Mouse (Mus musculus) embryonic fibroblast, embryonic 13.5 days (primary cell): ENCODE results near the gene Oprm1. TPM values are rescaled to one million over a fixed set of nuclear protein-coding genes. Genes with fewer than 3 reads are reported as not detected.

Experiments
- H3K27ac ChIP-seq: 2 replicates; pipeline ENCODE4 v1.5.1; 2012; ENCODE audit warnings: low read length, control low read depth, inconsistent platforms; ENCODE audit not compliant: insufficient read depth
- H3K4me1 ChIP-seq: 2 replicates; pipeline ENCODE4 v1.6.1; 2011; ENCODE audit warnings: low read length; ENCODE audit not compliant: control insufficient read depth, insufficient read depth
- H3K4me3 ChIP-seq: 2 replicates; pipeline ENCODE4 v1.5.1; 2011; ENCODE audit warnings: mild to moderate bottlenecking, control low read depth, low read length; ENCODE audit not compliant: insufficient read depth
- CTCF ChIP-seq: IDR thresholded peaks from 2 replicates; pipeline ENCODE4 v1.5.1; 2011; ENCODE audit warnings: mild to moderate bottlenecking, control low read depth, low read length, moderate library complexity, borderline replicate concordance; ENCODE audit not compliant: insufficient read depth
- POLR2A ChIP-seq: IDR thresholded peaks from 2 replicates; pipeline ENCODE4 v1.6.1; 2011; ENCODE audit warnings: low read depth, mild to moderate bottlenecking, control low read depth, low read length, moderate library complexity
- polyA plus RNA-seq: library from polyadenylated mRNA; stranded (reverse); fragments of >200 nt; gene quantifications from 2 replicates; pipeline ENCODE4 v1.2.4, GENCODE M21; 2011; ENCODE audit warnings: low read depth; ENCODE audit not compliant: missing spikeins, insufficient read length

Oprm1 gene
- polyA plus RNA-seq, 1 experiment, result not detected

- Histone ChIP-seq H3K27ac (no peak overlapping the region), H3K4me3 (no peak overlapping the region), H3K4me1 (no peaks in the 10 kb centered on the region)
- TF ChIP-seq POLR2A (no peak), CTCF (no peak)
Observed at GRCm38 (mm10) chr10:7033459-7033858, 275.2 kb downstream of the Oprm1 start.

GRCm38 (mm10) chr10:7035547-7035946 lies 277.2 kb downstream of the Oprm1 start:
- Histone ChIP-seq H3K4me3 (no peak overlapping the region), H3K27ac (no peak overlapping the region), H3K4me1 (no peaks in the 10 kb centered on the region)
- TF ChIP-seq CTCF (no peak), POLR2A (no peak)

GRCm38 (mm10) chr10:7037194-7037593 lies 278.9 kb downstream of the Oprm1 start:
- Histone ChIP-seq H3K27ac (no peak overlapping the region), H3K4me1 (no peaks in the 10 kb centered on the region), H3K4me3 (no peak overlapping the region)
- TF ChIP-seq POLR2A, result no peak

DNA sequence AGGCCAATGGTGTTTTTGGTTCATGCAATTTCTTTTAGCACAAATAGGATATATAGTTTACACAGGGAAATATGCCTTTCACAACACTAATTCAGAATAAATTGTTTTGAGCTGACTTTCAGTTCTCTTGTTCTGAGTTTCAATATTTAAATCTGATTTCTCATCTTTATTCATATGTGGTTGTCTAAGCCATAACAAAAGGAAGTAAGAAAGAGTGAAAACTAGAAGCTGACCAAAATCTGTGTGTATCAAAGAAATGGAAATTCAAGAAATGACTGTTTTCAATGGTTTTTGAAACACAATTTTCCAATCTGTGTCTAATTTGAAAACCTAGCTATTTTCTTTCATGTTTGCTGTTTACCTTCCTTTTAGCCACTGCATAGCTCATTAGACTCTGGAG lies 282.7 kb downstream of the Oprm1 start:
- TF ChIP-seq POLR2A (no peak), CTCF (no peak)
- no peak overlapping the region for H3K27ac ChIP-seq
- no peak overlapping the region for H3K4me3 ChIP-seq
- H3K4me1 ChIP-seq, result no peaks in the 10 kb centered on the region

DNA sequence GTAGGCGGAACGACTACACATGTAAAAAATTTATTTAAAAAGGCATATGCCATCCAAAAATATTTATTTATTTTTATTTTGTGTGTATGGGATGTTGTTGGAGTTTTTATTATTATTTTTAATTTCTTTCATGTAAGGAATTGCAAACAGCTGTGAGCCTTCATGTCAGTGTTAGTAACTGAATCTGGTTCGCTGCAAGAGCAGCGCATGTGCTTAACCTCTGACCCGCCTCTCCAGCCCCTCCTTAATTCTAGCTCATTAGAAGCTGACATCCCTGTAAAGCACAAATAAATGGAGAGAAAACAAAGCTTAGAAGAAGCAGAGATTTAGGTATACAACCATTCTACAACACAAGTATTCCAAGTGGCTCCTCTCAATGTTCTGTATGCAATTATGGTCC lies 285.6 kb downstream of the Oprm1 start:
- Histone ChIP-seq H3K27ac (no peak overlapping the region), H3K4me1 (no peaks in the 10 kb centered on the region), H3K4me3 (no peak overlapping the region)
- TF ChIP-seq CTCF (no peak), POLR2A (no peak)

DNA sequence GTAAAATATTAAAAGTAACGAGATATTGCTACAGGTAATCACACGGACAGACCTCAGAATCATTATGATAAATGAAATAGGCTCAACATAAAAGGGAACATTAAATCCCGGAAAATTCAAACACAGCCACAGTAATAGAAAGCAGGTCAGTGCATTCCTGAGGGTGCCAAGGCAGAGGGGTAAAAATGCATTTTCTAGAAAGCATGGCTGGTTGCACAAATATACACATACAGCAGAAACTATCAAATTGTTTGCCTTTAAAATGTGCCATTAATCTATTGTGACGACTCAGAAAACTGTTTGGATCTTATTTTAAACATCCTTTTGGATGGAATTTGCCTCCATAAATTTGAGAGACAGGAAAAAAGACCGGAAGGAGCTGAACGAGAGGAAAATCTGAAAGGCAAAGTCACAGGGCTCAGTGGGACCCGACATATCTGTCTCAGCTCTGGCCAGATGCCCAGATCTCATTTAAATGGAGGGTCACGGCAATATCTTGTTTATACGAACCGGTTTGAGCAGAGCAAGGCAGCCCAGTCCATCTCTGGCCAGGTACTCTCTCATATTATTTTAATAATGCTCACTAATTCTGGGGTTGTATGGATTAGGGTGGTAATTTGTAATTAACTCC lies 289.1 kb downstream of the Oprm1 start:
- H3K27ac ChIP-seq, result no peak overlapping the region
- TF ChIP-seq CTCF, result no peak
- no peak for TF ChIP-seq POLR2A
- H3K4me1 ChIP-seq, result no peaks in the 10 kb centered on the region
- no peak overlapping the region for H3K4me3 ChIP-seq

DNA sequence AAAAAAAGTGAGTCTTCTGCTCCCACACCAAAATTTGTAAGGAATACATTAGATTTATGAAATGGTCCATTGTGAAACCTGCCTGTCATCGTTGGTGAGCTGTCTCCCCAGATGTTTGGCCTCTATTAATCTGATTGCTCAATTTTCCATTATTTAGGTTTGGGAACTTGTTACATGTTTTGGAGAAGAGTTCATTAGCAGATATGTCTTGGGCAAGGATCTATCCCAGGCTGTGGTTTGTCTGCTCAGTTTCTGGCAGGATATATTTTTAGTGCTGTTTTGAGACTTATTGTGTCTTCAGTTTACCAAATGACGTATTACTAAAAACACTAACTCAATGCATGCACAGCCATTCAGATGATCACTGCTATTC lies 289.6 kb downstream of the Oprm1 start:
- Histone ChIP-seq H3K4me1 (no peaks in the 10 kb centered on the region), H3K4me3 (no peak overlapping the region), H3K27ac (no peak overlapping the region)
- TF ChIP-seq POLR2A, result no peak
- TF ChIP-seq CTCF, result no peak

DNA sequence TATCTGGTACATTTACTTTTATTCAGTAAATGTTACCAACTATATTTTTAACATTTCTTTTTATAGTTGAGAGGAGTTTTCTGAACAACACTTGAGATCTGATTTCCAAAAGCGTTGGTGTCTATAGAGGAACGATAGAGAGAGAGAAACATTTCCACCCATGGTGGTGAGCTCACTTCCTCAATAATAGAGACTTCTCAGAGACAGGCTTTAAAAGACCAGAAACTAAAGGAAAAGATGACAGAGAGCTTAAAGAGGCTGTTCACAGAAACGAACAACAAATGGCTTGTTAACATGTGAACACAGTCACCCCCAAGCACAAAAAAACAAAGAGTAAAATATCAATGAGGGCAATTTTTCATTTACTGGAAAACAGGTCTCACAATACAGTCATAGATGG lies 291.6 kb downstream of the Oprm1 start:
- TF ChIP-seq CTCF, result no peak
- no peak for TF ChIP-seq POLR2A
- no peak overlapping the region for H3K4me3 ChIP-seq
- H3K27ac ChIP-seq, result no peak overlapping the region
- no peaks in the 10 kb centered on the region for H3K4me1 ChIP-seq

DNA sequence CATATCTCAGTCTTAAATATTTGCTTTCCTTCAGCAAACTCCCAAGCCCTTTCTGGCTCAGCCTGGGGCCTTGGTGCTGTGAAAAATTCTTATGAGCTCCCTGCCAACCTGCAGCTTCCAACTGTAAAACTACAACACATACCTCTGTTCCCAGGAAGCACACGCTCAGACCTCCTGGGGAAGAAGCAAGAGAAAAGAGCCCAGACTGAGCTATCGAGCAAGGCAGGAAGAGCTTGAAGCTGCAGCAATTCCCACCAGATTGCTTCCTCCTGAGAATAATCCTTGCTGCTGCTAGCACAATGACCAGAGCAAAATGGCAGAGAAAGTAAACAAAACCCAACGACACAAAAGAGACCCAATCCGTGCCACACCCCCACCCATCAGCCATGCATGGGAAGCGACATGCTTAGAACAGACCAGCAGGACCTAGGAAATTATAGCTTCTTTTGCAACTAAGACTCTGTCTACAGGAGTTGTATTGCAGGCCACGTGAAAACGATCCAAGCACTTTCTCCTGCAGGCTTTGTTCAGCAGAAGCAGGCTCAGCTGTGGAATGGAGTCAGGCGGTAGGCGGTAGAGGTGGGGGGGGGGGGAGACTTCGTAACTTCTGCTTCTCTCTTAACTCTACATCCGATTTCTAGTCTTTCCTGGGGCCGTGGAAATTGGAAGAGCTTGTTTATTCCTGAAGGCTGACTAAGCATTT lies 294.2 kb downstream of the Oprm1 start, which contains the start of gene Ipcef1:
TSS of gene Ipcef1 (minus strand) at position 164 of the 703 bp plus-strand sequence.
- Histone ChIP-seq H3K4me1 (no peaks in the 10 kb centered on the region), H3K27ac (no peak within 1 kb of the TSS), H3K4me3 (no peak within 1 kb of the TSS)
- TF ChIP-seq CTCF (no peak), POLR2A (no peak)

GRCm38 (mm10) chr10:7054560-7055205 lies 296.4 kb downstream of the Oprm1 start:
- Histone ChIP-seq H3K27ac (no peak overlapping the region), H3K4me3 (no peak overlapping the region), H3K4me1 (no peaks in the 10 kb centered on the region)
- TF ChIP-seq CTCF, result no peak
- TF ChIP-seq POLR2A, result no peak
